Mouse (Mus musculus) v-Abl transformed pro-B cells (cell line): ENCODE data around the gene Nfatc2ip.
"Not testable (repeated sequence)": the region's sequence is repeated elsewhere in the genome, so short reads cannot be mapped to it uniquely, and the experiment has no call there.

ENCODE experiments used
- in situ Hi-C, 2 experiments: fragments of 400-800 bp; cut with MboI; formaldehyde crosslinking; loops; one replicate each; pipeline ENCODE4 v1.15.1; 2025; ENCODE audit not compliant: unreplicated experiment in 2 of 2

Gene Nfatc2ip

DNA sequence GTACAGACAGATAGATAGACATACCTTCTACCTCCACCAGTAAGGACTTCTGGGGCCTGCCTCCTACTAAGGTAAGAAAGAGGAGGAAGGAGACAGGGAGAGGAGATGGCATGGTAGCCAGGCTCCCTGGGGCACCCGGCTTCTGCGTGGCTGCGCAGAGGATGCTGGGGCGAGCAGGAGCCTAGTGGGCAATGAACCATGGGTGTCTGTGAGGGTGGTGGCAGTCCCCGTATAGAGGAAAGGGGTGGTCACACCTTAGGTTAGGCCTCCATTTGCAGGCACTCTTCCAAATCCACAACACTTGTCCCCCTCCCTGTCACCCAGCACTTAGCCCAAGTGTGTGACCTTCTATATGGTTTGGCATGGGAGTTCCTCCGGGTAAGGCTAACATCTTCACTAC, 18.2 kb upstream of the Nfatc2ip start, which contains the start of gene Cd19:
Gene Cd19, minus strand, starts transcription at position 165 of the 400 bp plus-strand sequence.
- in situ Hi-C loops, result no loop called here

DNA sequence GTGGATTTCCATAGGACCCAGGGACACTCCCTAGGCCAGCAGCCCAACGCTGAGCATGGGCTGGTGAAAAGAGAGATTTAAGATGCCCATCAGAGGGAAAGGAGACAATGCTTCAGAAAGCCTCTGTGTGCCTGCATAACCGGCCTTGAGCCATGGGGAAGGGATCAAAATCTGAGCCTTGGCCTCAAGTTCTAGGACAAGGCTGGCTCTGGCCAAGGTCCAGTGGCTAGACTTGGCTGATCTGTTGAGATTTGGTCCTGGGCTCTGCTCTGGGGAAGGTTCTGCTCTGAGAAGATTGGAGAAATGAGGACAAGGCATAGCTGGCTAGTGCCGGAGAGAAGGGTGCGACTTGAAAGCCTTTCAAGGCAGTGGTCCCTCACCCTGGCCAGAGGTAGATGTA, 14.5 kb upstream of the Nfatc2ip start:
- in situ Hi-C loops, result no loop called here

DNA sequence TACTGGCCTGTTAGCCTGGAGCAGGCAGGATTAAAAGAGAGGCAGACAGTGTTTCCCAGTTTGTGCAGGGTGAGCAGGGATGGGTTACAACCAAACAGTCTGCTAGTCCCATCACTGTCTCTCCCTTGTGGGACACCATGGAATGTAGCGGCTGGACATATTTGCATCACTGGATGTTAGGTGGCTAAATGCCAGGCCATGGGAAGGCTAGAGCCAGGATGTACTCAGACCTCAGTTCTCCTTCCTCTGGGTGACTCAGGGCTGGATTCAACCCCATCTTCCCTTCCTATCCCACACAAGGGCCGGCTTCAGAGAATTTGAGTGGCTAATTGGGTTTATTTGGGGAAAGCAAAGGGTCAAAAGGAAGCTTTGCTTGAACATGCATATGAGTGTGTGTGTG, 12.1 kb upstream of the Nfatc2ip start:
- in situ Hi-C loops, result no loop called here

DNA sequence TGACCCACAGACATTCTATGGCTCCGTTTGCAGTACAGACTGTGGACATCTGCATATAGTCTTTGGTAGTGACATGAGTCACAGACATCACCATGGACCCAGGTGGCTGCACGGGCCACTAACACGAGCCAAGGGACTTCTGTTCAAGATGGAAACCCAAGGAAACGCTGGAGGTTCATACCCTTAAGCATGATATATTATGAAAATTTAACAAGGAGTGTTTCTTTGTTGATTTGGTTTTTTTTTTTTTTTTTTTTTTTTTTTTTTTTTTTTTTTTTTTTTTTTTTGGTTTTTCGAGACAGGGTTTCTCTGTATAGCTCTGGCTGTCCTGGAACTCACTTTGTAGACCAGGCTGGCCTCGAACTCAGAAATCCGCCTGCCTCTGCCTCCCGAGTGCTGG, 6.0 kb upstream of the Nfatc2ip start:
- in situ Hi-C loops, result not testable (repeated sequence)

DNA sequence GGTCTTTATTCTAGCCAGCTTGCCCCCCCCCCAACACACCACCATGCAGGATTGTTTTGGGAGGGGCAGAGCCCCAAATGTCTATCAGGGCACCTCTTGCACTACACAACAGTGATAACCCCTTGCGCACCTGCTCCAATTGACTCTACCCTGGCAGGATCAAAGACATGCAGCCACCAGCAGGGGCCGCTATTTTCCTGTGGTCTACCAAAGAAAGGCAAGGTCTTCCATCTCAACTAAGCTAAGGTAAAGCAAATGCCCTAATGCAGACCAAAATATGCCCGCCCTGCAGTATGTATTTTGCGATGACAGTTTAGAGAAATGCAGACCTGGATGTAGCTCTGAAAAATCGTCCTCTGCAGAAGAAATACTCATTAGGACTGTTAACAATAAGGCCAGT, 3.0 kb upstream of the Nfatc2ip start:
- in situ Hi-C loops, result loop anchor here (5.0 kb wide), 2 partner anchors 38 to 73 kb away; no protein-coding TSS in a partner anchor

DNA sequence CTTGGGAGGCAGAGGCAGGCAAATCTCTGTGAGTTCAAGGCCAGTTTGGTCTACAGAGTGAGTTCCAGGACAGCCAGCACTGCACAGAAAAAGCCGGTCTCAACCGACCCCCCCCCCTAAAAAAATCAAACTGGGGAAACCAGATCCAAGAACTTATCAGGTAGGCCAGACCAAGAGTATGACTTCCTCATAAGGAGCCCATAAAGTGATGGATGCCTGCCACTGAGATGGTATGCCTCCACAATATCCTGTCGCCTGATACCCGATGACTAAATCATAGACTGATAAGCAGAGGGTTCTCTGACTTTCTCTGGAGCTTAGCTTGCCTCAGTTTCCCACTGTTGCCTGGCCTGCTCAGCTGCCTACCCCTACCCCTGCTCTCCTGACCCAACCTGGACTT, 1.3 kb upstream of the Nfatc2ip start:
- in situ Hi-C loops, result loop anchor here (5.0 kb wide), 2 partner anchors 39 to 74 kb away; no protein-coding TSS in a partner anchor

DNA sequence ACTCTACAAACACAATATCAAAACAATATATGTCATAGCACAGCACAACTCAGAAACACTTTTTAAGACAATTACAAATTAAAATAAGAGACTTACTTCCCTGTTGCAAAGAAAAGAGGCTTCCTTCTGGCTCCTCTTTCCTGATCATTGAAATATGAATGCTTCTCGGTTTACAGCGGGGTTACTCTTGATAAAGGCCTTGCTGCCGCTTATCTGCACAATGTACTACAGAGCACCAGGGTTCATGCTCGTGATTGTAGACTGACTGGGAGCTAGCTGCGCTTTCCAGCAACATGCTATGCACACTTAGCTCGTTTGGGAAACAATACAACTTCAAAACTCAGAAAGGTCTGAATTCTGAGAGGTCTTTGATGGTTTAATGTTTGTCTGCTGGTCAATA, 684 bp upstream of the Nfatc2ip start:
- in situ Hi-C loops, result loop anchor here (5.0 kb wide), 2 partner anchors 40 to 75 kb away; no protein-coding TSS in a partner anchor

DNA sequence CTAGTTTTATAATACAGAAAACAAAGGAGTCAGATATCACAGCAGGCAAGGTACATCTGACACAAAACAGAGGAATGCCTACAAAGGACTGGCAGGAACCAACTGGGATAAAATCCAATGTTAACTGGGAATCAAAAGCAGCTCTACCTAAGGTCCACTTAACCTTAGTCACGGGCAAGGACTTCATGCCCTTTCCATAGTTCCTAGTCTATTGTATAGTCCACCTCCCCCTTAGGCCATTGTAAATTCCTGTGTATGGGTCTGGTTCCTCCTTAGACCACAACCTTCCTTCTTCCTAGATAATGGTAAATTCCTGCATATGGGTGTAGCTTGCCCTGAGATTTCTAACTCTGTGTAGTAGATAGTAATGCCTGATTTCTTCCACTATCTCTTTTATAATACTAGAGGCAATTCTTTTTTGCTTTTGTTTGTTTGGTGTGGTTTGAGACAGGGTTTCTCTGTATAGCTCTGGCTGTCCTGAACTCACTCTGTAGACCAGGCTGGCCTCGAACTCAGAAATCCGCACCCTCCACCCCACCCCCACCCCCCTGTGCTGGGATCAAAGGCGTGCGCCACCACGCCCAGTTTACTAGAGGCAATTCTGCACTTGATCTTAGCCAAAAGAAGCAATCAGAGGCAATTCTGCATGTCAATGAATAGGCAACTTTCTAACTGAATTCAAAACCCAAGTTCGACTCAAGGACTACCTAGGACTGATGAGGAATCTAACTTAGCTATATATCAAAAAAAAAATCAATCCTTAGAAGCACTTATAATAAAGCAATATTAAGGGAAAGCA, 4.3 kb downstream of the Nfatc2ip start:
- in situ Hi-C loops, result loop anchor here in 1 of 2 experiments (5.0 kb wide), 1 partner anchor 135 kb away; no protein-coding TSS in a partner anchor

DNA sequence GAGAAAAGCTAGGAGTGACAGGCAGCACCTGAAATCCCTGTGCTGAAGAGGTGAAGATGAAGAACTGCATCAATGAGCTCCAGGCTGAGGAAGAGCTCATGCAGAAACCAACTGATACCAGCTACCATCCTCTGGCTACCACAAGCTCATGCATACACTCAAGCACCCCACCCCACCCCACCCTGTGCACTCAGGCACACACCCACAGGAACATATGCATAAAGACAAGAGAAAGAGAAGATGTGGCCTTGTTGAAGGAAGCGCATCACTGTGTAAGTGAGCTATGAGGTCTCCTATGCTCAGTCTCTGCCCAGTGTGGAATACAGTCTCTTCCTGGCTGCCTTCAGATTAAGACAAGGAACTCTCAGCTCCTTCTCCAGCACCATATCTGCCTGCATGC, 8.4 kb downstream of the Nfatc2ip start:
- in situ Hi-C loops, result loop anchor here in 1 of 2 experiments (5.0 kb wide), 1 partner anchor 139 kb away; no protein-coding TSS in a partner anchor

DNA sequence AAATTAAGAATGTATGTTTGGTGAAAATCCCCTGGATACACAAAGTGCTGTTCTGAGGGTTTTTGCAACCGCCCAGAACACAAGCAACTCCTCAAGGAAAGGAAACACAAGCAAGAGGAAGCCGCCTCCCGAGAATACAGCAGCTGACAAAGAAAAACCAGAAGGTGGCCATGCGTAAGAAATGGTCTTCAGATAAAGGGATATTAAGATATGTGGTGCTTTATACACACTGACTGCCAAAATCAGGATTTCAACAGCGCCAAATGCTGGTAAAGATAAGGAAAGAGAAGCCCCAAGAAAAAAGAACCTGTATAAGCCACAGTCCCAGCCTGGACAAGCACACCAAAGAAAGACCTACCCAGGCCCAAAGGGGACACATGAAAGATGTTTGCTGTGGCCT, 13.0 kb downstream of the Nfatc2ip start:
- in situ Hi-C loops, result no loop called here

DNA sequence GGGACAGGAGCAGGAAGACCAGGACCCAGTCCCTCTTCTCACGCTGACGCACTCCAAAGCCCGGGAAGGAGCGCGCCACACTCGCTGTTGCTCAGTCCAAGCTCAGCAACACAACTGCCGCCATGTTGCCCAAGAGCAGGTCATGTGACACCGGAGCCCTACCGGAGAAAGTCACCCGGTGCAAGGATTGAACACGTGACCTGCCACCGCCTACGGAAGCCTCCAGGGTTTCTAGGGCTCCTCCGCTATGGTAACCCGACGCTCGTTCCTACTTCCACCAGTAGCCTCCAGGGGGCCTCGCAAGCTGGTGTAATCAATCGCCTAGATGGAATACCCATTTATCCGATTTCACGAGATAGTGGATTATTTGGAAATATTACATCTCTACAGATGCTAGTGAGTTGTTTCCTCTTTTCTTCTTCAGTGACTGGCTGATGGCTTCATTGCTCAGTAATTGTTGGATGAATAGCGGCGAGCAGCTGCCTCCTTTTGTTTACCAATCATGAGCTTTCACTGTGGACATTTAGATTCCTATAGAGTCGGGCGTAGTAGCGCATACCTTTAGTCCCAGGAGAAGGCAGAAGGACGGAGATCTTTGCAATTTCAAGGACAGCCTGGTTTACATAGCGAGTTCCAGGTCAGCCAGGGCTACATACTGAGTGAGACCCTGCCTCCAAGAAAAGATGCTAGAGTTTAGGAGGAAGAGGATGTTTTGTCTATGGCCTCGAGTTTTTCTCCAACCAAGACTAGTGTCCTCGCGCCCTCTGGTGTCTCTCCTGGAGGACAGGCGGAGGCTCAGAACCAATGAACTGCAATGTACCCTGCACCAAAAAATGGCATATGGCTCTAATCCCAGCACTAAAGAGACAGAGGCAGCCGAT, 19.0 kb downstream of the Nfatc2ip start, which contains the start of gene Spns1:
Gene Spns1, minus strand, starts transcription at position 173 of the 881 bp plus-strand sequence.
- in situ Hi-C loops, result loop anchor here (5.0 kb wide), 2 partner anchors 55 to 115 kb away; no protein-coding TSS in a partner anchor

DNA sequence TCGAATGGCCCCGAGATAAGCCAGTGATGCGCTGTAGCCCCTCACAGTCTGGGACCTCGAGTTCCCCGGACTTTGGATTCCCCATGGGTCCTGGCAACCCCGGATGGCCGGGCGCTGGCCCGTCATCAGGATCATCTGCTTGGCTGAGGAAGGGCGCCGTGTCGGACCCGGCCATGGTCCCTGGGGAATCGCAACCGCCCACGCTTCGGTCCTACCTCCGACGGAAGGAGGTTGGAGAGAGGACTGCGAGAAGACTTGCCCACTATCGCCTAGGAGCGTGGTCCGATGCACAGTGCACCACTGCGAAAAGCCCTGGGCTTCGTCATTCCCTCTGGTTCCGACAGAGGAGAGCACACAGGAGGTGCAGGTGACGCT, 19.6 kb downstream of the Nfatc2ip start:
- in situ Hi-C loops, result loop anchor here (5.0 kb wide), 2 partner anchors 55 to 115 kb away; no protein-coding TSS in a partner anchor

DNA sequence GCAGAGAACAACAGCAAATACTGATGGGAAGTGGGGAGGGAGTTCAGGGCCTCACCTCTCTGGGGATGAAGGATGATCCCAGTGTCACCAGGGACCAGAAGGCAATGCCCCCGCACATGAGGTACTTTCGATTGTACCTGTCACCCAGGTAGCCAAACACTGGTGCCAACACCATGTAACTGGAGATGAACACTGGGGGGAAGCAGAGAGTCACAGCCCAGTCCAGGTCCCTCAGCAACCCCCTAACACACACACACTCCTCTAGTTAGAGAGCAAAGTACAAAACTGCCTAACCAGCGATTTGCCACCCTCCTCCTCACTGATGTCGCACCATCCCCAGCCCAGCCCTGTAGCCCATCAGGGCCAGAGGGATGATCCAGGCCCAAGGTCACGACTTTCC, 21.5 kb downstream of the Nfatc2ip start:
- in situ Hi-C loops, result loop anchor here (5.0 kb wide), 2 partner anchors 53 to 113 kb away; no protein-coding TSS in a partner anchor

DNA sequence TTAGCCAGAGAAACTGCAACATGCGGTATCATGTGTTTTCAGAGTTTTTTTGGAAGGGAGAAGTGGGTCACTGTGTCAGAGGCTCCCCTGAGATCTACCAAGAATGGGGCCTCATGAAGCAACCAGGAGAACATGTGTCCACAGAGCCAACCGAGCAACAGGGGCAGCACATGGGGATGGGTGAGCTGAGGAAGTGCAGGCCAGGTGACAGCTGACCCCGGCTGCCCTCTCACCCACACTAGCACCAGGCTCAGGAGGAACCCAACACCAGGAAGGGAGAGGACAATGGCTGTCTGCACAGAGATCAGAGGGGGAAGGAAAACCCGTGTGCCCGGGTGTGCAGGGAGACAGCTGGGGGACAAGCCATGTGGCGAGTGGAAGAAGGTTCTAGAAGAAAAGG, 22.0 kb downstream of the Nfatc2ip start:
- in situ Hi-C loops, result no loop called here

DNA sequence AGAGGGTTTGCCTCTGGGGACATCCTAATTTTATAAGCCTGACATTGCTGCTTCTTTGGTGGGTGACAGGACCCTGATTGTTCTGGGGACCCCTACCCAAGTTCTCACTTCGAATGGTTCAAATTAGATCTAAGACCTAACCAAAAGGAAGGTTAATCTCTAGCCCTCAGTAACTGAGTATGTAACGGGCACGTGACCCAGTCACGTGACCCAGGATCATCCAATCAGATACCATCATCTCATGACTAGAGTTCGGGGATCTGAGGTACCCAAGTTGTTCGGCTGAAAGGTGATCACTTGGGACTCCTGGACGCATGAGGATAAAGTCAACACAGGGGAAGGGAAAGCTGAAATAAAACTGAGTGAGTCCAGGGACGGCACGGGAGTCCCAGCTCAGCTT, 23.5 kb downstream of the Nfatc2ip start:
- in situ Hi-C loops, result no loop called here

DNA sequence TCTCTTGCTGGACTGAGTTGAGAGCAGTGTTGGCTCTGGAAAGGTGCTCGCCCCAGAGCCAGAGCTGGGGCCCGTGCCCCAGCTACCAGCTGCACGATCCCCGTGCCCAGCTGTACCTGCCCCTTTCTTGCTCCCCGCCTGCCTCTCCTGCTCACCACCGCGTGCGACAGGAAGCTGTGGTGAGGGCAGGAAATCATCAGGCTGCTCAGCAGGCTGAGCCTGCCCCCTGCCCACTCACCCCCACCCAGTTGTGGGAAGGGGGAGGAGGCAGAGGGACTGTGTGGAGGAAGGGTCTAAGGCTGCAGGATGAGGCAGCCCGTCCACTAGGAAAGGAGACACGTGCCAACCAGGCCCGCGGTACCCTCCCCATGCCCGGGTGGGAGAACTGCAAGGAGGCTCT, 27.1 kb downstream of the Nfatc2ip start, which contains the start of gene Lat:
Gene Lat, minus strand, starts transcription at position 178 of the 400 bp plus-strand sequence.
- in situ Hi-C loops, result no loop called here

DNA sequence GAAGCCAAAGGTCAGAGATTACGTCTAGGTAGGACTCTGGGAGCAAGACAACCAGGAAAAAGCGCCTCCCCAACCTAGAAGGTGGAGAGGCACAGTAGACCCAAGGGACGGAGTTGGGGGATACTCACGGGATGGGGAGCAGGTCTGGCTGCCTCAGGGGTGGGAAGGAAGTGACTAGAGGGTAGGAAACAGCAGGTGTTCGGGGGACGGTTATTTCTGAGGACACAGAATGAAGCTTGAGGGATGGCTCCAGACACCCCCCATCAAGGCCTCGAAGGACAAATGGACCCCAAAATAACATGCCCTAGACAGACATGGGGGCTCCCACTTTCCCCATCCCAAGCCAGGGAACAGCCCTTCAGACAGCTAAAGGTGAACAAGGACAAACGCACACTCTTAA, 28.2 kb downstream of the Nfatc2ip start:
- in situ Hi-C loops, result no loop called here

DNA sequence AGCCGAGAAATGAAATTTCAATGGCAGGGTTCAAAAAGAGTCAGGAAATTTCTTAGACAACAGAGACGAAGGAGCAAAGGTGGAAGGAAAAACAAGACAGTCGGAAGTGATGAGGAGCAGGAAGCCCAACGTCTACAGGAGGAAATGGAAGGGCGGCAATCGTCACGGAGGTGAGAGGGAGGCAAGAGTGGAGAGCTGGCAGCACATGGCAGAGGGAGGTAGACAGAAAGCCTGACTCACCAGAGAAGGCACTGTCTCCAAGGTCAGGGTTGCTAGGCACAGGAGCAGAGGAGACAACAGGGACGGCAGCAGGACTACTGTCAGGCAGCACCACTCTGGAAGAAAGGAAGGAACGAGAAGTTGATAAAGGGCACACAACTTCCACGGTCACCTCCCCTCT, 28.9 kb downstream of the Nfatc2ip start:
- in situ Hi-C loops, result no loop called here

DNA sequence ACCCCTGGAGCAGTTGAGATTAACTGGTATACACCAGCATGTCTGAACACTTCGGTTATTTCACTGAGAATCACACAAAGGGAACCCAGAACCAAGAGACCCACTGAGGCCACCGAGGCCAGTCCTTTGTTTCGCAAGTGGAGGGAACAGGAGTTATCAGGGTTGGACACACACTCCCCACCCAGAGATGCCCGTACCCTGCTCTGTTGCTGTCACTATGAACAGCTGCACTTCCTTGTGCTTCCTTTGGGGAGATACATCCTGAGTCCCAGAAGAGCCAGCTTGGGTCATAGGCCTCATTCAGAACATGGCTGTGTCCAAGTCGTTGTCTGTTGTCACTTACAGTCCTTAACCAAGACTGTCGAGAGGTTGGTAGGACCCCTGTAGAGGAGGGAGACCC, 33.5 kb downstream of the Nfatc2ip start:
- in situ Hi-C loops, result no loop called here

DNA sequence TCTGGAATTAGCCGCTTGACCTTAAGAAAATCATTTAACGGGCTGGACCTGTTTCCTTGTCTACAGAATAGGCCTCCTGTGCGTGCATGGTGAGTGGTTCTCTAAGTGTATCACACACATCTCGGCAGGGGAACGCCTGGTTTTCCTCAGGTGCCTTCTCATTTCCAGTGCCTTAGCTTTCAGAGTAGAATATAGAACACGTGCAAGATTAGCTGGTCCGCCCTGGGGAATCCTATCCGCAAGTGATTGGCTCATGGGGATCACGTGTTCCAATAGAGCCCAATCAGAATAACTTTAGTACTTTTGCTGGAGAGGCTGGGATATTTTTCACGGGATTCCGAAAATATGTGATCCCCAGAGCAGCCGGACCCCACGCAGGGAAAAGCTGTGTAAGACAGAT, 37.5 kb downstream of the Nfatc2ip start:
- in situ Hi-C loops, result no loop called here

DNA sequence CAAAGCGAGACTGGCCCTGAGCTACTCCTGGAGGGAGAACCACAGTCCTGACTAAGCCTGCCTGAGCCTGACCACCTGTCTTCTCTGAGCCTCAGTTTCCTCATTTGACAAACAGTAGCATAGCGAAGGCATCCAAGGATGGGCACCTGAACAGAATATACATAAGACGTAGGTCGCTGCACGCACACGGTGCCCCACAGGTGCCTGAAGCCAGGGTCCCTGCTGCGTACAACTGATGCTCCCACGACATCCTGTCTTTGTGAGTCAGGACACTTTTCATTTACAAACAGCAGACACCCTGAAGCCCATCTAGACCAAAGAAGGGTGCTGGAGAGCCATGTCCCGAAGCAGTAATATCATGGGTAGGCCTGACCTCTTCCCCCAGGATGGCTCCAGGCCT, 38.1 kb downstream of the Nfatc2ip start:
- in situ Hi-C loops, result no loop called here
